In the genomic region with DNA sequence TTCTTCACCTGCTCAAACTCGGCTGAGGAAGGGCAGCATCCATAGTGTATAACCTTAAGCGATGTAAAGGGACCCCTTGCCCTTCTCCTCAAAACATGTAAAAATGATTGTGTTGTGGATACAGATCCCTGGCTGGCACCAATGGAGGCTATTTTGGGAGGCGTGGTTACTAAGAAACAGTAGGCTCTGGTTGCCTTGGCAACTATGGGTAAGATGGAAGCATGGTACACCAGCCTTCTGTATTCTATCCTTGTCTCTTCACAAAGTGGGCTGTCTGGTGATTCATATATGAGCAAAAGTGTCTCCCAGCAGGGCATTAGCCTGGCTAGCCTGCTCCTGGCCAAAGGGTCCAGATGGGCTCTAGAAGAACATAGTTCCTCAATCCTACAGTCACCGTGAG, we compare ENCODE assay signal across 17 mouse cellular contexts. TPM values are rescaled to one million over a fixed set of nuclear protein-coding genes. Genes with fewer than 3 reads are reported as not detected.
DNase-seq lines count a peak whose midpoint lies in the region; ATAC-seq lines count a peak whose summit lies in the region.
"Had no signal": no experiment of that assay in that cellular context is flagged by ENCODE, and none has a peak within 500 bp of the region (broad histone marks: within the 10 kb centered on the region; RNA-seq: fewer than 3 reads in every experiment).

No protein-coding gene starts in this region.

- no peaks in the 10 kb centered on the region for H3K27me3 ChIP-seq in hindbrain, embryonic 16.5 days (replicated peaks; ENCODE audit: control insufficient read depth, insufficient read depth, low read length)
- no peaks in the 10 kb centered on the region for H3K27me3 ChIP-seq in hindbrain, embryonic 10.5 days (ENCODE audit: insufficient read depth, poor library complexity, severe bottlenecking)
- H3K27me3 ChIP-seq: embryonic facial prominence, embryonic 13.5 days; stomach, embryonic 15.5 days had no signal

- no peak overlapping the region for H3K27ac ChIP-seq in hindbrain, embryonic 16.5 days (ENCODE audit: low read depth, low read length)
- H3K27ac ChIP-seq in hindbrain, embryonic 10.5 days, result no peak overlapping the region
- H3K27ac ChIP-seq: embryonic facial prominence, embryonic 13.5 days; stomach, embryonic 15.5 days had no signal

- no peak overlapping the region for H3K9ac ChIP-seq in hindbrain, embryonic 16.5 days (ENCODE audit: low read depth, low read length)
- H3K9ac ChIP-seq: embryonic facial prominence, embryonic 13.5 days; stomach, embryonic 15.5 days had no signal

- no peaks in the 10 kb centered on the region for H3K9me3 ChIP-seq in hindbrain, embryonic 16.5 days (ENCODE audit: control insufficient read depth, low read length)
- no peaks in the 10 kb centered on the region for H3K9me3 ChIP-seq in hindbrain, embryonic 10.5 days
- H3K9me3 ChIP-seq: embryonic facial prominence, embryonic 13.5 days; stomach, embryonic 15.5 days had no signal

- WGBS in hindbrain, embryonic 16.5 days, result 69% methylated on average over 4 of the region's 4 CpGs
- WGBS in hindbrain, embryonic 10.5 days, result 85% methylated on average over 4 of the region's 4 CpGs

- H3K4me1 ChIP-seq in hindbrain, embryonic 16.5 days (ENCODE audit: control insufficient read depth, insufficient read depth, low read depth, low read length), result no peaks in the 10 kb centered on the region
- peaks cover 9% of the 10 kb centered on the region; the same call in 1 of the 2 replicates for H3K4me1 ChIP-seq in hindbrain, embryonic 10.5 days (replicated peaks)
- H3K4me1 ChIP-seq: stomach, embryonic 15.5 days had no signal

- no peak for DNase-seq in hindbrain, embryonic 10.5 days (ENCODE audit: low spot score)
- peak; percentile 77 to 85 for DNase-seq in frontal cortex, adult 2 months (ENCODE audit: extremely low spot score in 1 of 2, low spot score in 1 of 2)
- DNase-seq in left cerebral cortex, postnatal 14 days (ENCODE audit: low spot score in 2 of 2), result peak; percentile 72 to 90
- peak; percentile 63 for DNase-seq in right cerebral cortex, postnatal 25 days
- DNase-seq in ovary, postnatal 36 days (ENCODE audit: low spot score), result no peak
- DNase-seq in Muller cell, postnatal 12 days (ENCODE audit: inconsistent ontology term), result no peak
- DNase-seq in heart, postnatal 25 days (ENCODE audit: low spot score), result no peak
- DNase-seq: adrenal gland, postnatal 14 days; cerebellum, adult 8-10 months; kidney, postnatal 25 days; lung, postnatal 10 days had no signal

- peak; percentile 66; the same call in 1 of the 2 replicates for ATAC-seq in hindbrain, embryonic 16.5 days
- ATAC-seq: inflammation-experienced regulatory T-cells, adult 6 months had no signal

- H3K4me2 ChIP-seq in hindbrain, embryonic 16.5 days (ENCODE audit: low read length), result no peak overlapping the region
- H3K4me2 ChIP-seq: embryonic facial prominence, embryonic 13.5 days; heart, embryonic 11.5 days; stomach, embryonic 15.5 days had no signal

- H3K4me3 ChIP-seq in hindbrain, embryonic 16.5 days (ENCODE audit: low read length), result no peak overlapping the region
- no peak overlapping the region for H3K4me3 ChIP-seq in hindbrain, embryonic 10.5 days
- H3K4me3 ChIP-seq: embryonic facial prominence, embryonic 13.5 days; stomach, embryonic 15.5 days had no signal

- no peaks in the 10 kb centered on the region for H3K36me3 ChIP-seq in hindbrain, embryonic 16.5 days (ENCODE audit: control insufficient read depth, insufficient read depth, low read length)
- no peaks in the 10 kb centered on the region for H3K36me3 ChIP-seq in hindbrain, embryonic 10.5 days
- H3K36me3 ChIP-seq: embryonic facial prominence, embryonic 13.5 days; stomach, embryonic 15.5 days had no signal

- intact Hi-C loops in left cerebral cortex, postnatal 14 days (cut with DNase I), result no loop called here
- intact Hi-C loops in heart, postnatal 25 days (cut with DNase I), result loop anchor here (10.0 kb wide), 1 partner anchor 193 kb away; no protein-coding TSS in a partner anchor

RNA-seq across cellular contexts. Expression of a gene that starts 38.4 kb away (rescaled TPM):
- 282 and 309 TPM in 2 replicates for polyA plus RNA-seq in hindbrain, embryonic 16.5 days (2015; fragmentation: Nextera tagmentation; extraction: Ambion mirVana)
- polyA plus RNA-seq in hindbrain, embryonic 10.5 days (2016; fragmentation: Nextera tagmentation; extraction: Ambion mirVana), result 501 and 623 TPM in 2 replicates
- 90.9 and 96.1 TPM in 2 replicates for polyA plus RNA-seq in frontal cortex, adult 2 months (2012; rRNA removed)
- total RNA-seq in left cerebral cortex, postnatal 14 days (2021), result 100 to 1,000 TPM; 111 to 132 TPM
- 100 to 1,000 TPM; 111 to 134 TPM for total RNA-seq in heart, postnatal 25 days (2021)

RNA-seq across cellular contexts. Expression of a gene that starts 51.2 kb away (rescaled TPM):
- 4.9 and 5.6 TPM in 2 replicates for polyA plus RNA-seq in hindbrain, embryonic 16.5 days (2015; fragmentation: Nextera tagmentation; extraction: Ambion mirVana)
- polyA plus RNA-seq in hindbrain, embryonic 10.5 days (2016; fragmentation: Nextera tagmentation; extraction: Ambion mirVana), result 0.31 and 0.58 TPM in 2 replicates
- polyA plus RNA-seq in frontal cortex, adult 2 months (2012; rRNA removed), result 91.9 and 94.0 TPM in 2 replicates
- total RNA-seq in left cerebral cortex, postnatal 14 days (2021), result 100 to 1,000 TPM; 112 to 119 TPM
- total RNA-seq in heart, postnatal 25 days (2021), result not detected
- total RNA-seq: liver, adult 2 months had no signal
- polyA plus RNA-seq: liver, adult 2 months had no signal

Comparison
In these comparisons a context has a peak if more than half of its experiments do, and no peak if none do; other contexts are left out.
1. DNase-seq: peak in frontal cortex, adult 2 months (2 of 2), left cerebral cortex, postnatal 14 days (2 of 2) and right cerebral cortex, postnatal 25 days (single experiment); none in hindbrain, embryonic 10.5 days (single experiment), ovary, postnatal 36 days (single experiment), Muller cell, postnatal 12 days (single experiment) and heart, postnatal 25 days (single experiment).
2. RNA of a gene that starts 51.2 kb away (polyA plus RNA-seq): 91.9 to 94.0 TPM in frontal cortex, adult 2 months; 4.9 to 5.6 TPM in hindbrain, embryonic 16.5 days and 0.31 to 0.58 TPM in hindbrain, embryonic 10.5 days; every median in the first group is over 10 times any median in the second.